Mouse (Mus musculus) forebrain, embryonic 16.5 days (tissue): Measurements from ENCODE around the gene Slc25a35. TPM values are rescaled to one million over a fixed set of nuclear protein-coding genes. Genes with fewer than 3 reads are reported as not detected.
"Not testable (repeated sequence)": the region's sequence is repeated elsewhere in the genome, so short reads cannot be mapped to it uniquely, and the experiment has no call there.

Experiments used
- ATAC-seq: fragments of 200-750 bp; cut with Nextera tagmentation; 2 replicates; pipeline ENCODE4 v1.8.0; 2017; ENCODE audit warnings: mild to moderate bottlenecking, moderate library complexity
- H3K27ac ChIP-seq: fragments of 300-500 bp; sonication (generic); 2 replicates; pipeline ENCODE4 v1.5.1; 2014; ENCODE audit warnings: low read length, control low read depth
- H3K27me3 ChIP-seq: fragments of 300-500 bp; sonication (generic); replicated peaks from 2 replicates; pipeline ENCODE4 v1.6.1; 2014; ENCODE audit warnings: low read length; ENCODE audit not compliant: control insufficient read depth, insufficient read depth
- H3K36me3 ChIP-seq: fragments of 300-500 bp; sonication (generic); 2 replicates; pipeline ENCODE4 v1.6.1; 2014; ENCODE audit not compliant: control insufficient read depth, insufficient read depth
- H3K4me1 ChIP-seq: fragments of 300-500 bp; sonication (generic); replicated peaks from 2 replicates; pipeline ENCODE4 v1.6.1; 2014; ENCODE audit warnings: low read length; ENCODE audit not compliant: control insufficient read depth, insufficient read depth
- H3K4me2 ChIP-seq: fragments of 300-500 bp; sonication (generic); 2 replicates; pipeline ENCODE4 v1.6.1; 2014; ENCODE audit warnings: mild to moderate bottlenecking, low read length, control low read depth
- H3K4me3 ChIP-seq: fragments of 300-500 bp; sonication (generic); replicated peaks from 2 replicates; pipeline ENCODE4 v1.5.1; 2014; ENCODE audit warnings: mild to moderate bottlenecking, low read length, control low read depth
- H3K9ac ChIP-seq: fragments of 300-500 bp; sonication (generic); replicated peaks from 2 replicates; pipeline ENCODE4 v1.6.1; 2014; ENCODE audit warnings: low read depth, low read length, control low read depth
- H3K9me3 ChIP-seq: fragments of 300-500 bp; sonication (generic); 2 replicates; pipeline ENCODE4 v1.6.1; 2016; ENCODE audit warnings: low read length; ENCODE audit not compliant: control insufficient read depth
- WGBS: fragments of 180-500 bp; shearing (Covaris S2); extraction: QIAGEN DNeasy Blood & Tissue Kit; methylation state at CpG from one replicate; pipeline ENCODE4 v1.1.7; 2014; 5-methylcytosine and 5-hydroxymethylcytosine counted together
- polyA plus RNA-seq: library from polyadenylated mRNA; unstranded; fragments of >200 nt; fragmentation: Nextera tagmentation; extraction: Ambion mirVana; gene quantifications from 2 replicates; pipeline ENCODE4 v1.2.1, GENCODE M21; 2015

Gene Slc25a35
- polyA plus RNA-seq, 1 experiment from 2014 or later = 1.0 TPM

DNA sequence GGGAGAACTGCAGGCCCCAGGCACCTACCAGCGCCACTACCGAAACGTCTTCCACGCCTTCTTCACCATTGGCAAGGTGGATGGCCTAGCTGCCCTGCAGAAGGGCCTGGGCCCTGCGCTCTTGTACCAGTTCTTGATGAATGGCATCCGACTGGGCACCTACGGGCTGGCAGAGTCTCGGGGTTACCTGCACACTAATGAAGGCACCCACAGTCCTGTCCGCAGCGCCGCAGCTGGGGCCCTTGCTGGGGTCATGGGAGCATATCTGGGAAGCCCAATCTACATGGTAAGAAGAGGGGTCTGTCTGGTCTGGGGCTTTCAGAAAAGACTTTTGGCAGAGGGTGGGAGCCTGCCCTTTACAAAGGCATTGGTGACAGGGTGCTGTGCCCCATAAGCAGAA, 821 bp downstream of the Slc25a35 start:
- Histone ChIP-seq H3K9me3 (no peaks in the 10 kb centered on the region), H3K4me1 (peaks cover 15% of the 10 kb centered on the region), H3K36me3 (no peaks in the 10 kb centered on the region), H3K27ac (no peak overlapping the region), H3K4me3 (no peak overlapping the region), H3K4me2 (no peak overlapping the region; the same call in 1 of the 2 replicates), H3K9ac (no peak overlapping the region), H3K27me3 (no peaks in the 10 kb centered on the region)
- 84% methylated on average over 11 of the region's 11 CpGs for WGBS
- no peak for ATAC-seq

DNA sequence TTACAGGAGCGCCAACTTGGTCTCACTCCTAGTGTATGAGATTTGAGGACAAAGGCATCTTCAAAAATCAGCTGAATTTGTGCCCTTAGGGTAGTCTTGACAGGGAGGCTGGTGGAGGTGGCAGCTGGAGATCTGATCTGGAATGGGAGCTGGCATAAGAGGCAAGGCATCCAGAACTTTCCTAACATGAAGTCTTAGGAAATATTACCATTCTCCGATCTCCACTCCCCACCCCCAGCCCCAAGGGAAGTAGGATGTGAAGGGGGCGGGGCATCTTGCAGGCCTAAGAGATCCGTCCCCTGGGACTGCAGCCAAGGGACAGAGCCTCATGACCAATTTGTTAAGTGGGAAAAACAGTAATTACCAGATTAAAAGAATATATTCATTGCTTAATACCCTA, 2.3 kb downstream of the Slc25a35 start:
- Histone ChIP-seq H3K4me2 (no peak overlapping the region), H3K9me3 (no peaks in the 10 kb centered on the region), H3K9ac (no peak overlapping the region), H3K4me1 (peaks cover 17% of the 10 kb centered on the region), H3K4me3 (no peak overlapping the region), H3K27ac (no peak overlapping the region), H3K27me3 (no peaks in the 10 kb centered on the region), H3K36me3 (no peaks in the 10 kb centered on the region)
- ATAC-seq = no peak
- 64% methylated on average over 4 of the region's 4 CpGs for WGBS

DNA sequence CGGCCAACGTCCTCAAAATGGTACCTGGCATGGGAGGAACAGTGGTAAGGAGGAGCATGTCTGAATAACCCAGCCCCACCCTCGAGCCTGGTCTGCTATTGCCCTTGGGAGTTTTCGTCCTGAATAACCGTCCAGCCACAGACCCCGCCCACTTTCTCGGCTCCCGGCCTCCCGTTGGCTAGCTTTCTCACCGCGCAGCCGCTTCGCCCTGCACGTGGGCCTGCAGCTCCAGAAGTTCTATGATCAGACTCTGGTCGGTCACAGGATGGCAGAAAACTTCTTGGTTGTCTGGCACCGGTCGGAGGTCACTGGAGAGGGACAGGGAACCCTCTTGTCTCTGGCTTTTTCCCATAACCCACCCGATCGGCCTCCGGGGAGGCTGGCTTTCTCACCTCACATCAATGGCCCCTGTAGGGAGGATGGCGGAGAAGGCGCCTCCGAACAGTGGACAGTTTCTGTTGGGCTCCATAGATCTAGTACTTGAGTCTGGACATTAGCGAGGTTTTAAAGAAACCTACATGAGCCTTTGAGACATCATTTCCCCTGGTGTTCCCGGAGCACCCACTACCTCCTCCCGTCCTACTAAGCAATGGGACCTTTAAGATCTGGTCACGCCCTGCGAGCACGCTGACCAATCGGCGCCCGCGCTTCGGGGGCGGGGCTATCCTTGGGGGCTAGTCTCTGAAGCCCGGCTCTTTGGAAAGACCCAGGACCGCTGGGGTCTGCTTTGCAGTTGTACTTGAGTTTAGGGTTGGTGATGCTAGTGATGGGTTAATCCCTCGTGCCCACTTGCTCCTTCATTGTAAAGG, 5.5 kb downstream of the Slc25a35 start:
- H3K9ac ChIP-seq = 0 out of 2 replicates have a peak overlapping the region, but pooled peaks have one; percentile 35
- not testable (repeated sequence) for H3K36me3 ChIP-seq, H3K27me3 ChIP-seq, H3K27ac ChIP-seq, H3K4me1 ChIP-seq, H3K9me3 ChIP-seq
- under 1% methylated on average over 37 of the region's 38 CpGs for WGBS
- H3K4me3 ChIP-seq = peak overlapping the region; percentile 50
- ATAC-seq = peak; percentile 95
- H3K4me2 ChIP-seq = peak overlapping the region; percentile 66

DNA sequence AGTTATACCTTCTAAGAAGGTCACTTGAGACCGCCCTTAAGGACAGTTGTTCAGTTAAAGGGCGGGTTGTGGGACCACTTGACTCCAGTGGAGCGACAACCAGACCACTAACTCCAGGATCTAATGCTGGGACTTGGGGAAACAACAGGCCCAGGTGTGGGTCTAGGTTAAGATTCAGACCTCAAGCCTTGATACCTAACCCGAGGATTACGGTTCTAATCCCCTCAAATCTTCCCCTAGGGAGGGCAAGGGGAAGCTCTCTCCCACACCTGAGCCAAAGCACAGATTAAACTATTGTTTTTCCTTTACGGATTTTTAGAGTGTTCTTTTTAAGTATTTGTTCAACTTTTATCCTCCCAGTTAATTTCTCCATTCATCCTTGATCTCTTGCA, 6.1 kb downstream of the Slc25a35 start:
- H3K9me3 ChIP-seq = no peaks in the 10 kb centered on the region
- H3K4me1 ChIP-seq = peaks cover 8% of the 10 kb centered on the region
- no peaks in the 10 kb centered on the region for H3K27me3 ChIP-seq
- no peak for ATAC-seq
- no peak overlapping the region for H3K9ac ChIP-seq
- peak overlapping the region; percentile 50 for H3K4me3 ChIP-seq
- peak overlapping the region; percentile 66 for H3K4me2 ChIP-seq
- no peaks in the 10 kb centered on the region for H3K36me3 ChIP-seq
- H3K27ac ChIP-seq = no peak overlapping the region
- WGBS = 21% methylated on average over 6 of the region's 6 CpGs

DNA sequence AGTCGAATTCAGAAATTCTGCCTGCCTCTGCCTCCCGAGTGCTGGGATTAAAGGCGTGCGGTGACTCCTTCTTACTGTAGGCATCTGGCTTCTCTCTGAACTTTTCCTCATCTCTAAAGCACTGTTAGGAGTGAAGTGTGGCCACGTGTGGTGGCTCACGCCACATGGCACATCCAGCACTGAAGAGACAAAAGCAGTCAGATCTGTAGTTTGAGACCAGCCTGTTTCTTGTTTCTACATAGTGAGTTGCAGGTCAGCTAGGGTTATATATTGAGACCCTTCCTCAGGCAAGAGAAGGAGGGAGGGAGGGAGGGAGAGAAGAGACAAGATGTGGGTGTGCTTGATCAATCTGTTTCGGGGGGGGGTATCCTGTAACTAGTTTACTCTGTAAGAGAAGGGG, 7.2 kb downstream of the Slc25a35 start, which contains the start of gene Rangrf:
Gene Rangrf (minus strand): TSS at position 101 of the 400 bp plus-strand sequence.
- Histone ChIP-seq H3K36me3 (no peaks in the 10 kb centered on the region), H3K27ac (no peak within 1 kb of the TSS), H3K9me3 (no peaks in the 10 kb centered on the region), H3K4me1 (peaks cover 8% of the 10 kb centered on the region), H3K4me3 (no peak within 1 kb of the TSS; the same call in 1 of the 2 replicates), H3K9ac (no peak within 1 kb of the TSS), H3K27me3 (no peaks in the 10 kb centered on the region), H3K4me2 (peak within 1 kb of the TSS; percentile 66)
- WGBS = 86% methylated on average over 7 of the region's 7 CpGs
- no peak for ATAC-seq

DNA sequence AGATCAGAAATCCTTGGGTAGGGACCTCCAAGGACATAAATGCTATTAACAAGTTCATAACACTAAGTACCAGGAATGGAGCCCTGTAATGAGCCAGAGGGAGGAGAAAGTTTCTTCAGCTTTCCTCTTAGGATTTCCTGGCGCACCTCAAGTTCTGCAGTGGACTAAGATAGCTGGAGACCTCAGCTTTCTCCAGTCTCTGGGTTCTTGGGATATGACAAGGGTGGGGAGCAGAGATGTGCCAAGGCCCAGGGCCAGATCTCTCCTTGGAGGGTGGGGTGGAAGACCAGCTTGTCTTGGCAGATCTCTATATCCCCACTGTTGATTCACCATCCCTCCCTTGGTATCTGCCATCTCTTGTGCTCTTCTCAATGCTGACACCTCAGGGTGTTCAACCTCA, 7.7 kb downstream of the Slc25a35 start:
- no peak overlapping the region for H3K9ac ChIP-seq
- H3K27me3 ChIP-seq = no peaks in the 10 kb centered on the region
- H3K4me2 ChIP-seq = no peak overlapping the region
- H3K4me3 ChIP-seq = no peak overlapping the region
- peaks cover 8% of the 10 kb centered on the region for H3K4me1 ChIP-seq
- H3K36me3 ChIP-seq = no peaks in the 10 kb centered on the region
- no peaks in the 10 kb centered on the region for H3K9me3 ChIP-seq
- WGBS = 94% methylated on average over 1 of the region's 1 CpGs
- ATAC-seq = no peak
- H3K27ac ChIP-seq = no peak overlapping the region

DNA sequence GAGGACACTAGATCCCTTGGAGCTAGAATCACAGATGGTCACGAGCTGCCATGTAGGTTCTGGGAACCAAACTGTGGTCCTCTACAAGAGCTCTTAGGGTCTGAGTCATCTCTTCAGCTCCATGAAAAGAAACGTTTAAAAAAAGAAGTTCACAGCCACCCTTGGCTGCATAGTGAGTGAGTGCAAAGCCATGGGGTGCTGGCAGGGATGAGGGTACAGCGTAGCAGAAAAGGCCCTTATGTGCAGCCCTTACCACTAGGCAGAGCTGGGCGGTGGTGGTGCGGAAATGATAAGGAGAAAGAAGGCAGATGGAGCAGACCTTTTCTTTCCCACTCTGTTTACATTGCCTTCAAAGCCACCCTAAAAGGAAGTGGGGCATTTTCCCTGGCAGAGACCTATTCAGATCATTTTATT, 11.4 kb downstream of the Slc25a35 start:
- Histone ChIP-seq H3K27ac (no peak overlapping the region), H3K4me2 (no peak overlapping the region), H3K4me1 (no peaks in the 10 kb centered on the region), H3K36me3 (no peaks in the 10 kb centered on the region), H3K4me3 (no peak overlapping the region), H3K9me3 (no peaks in the 10 kb centered on the region), H3K9ac (no peak overlapping the region), H3K27me3 (no peaks in the 10 kb centered on the region)
- 60% methylated on average over 5 of the region's 5 CpGs for WGBS
- ATAC-seq = no peak

DNA sequence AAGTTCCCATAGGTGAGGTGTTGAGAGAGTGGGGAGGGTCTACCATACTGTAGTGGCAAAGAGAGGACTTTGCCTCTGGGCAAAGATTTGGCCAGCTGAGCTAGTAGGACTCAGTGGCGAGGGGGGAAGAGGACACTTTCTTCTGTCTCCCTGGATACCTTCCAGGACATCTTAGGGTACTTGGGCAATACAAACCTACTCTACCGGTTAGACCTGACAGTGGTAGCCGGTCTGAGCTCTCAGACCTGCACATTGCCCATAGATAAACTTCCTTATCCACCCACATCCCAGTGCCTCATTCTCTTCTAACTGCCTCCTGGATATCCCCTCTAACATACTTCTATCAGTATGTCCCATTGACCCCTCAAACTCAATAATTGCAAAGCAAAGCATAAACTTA, 13.0 kb downstream of the Slc25a35 start:
- ATAC-seq = no peak
- no peak overlapping the region for H3K4me3 ChIP-seq
- H3K9me3 ChIP-seq = no peaks in the 10 kb centered on the region
- H3K27me3 ChIP-seq = no peaks in the 10 kb centered on the region
- H3K27ac ChIP-seq = no peak overlapping the region
- WGBS = 82% methylated on average over 3 of the region's 3 CpGs
- H3K36me3 ChIP-seq = no peaks in the 10 kb centered on the region
- no peak overlapping the region for H3K9ac ChIP-seq
- H3K4me2 ChIP-seq = no peak overlapping the region
- H3K4me1 ChIP-seq = no peaks in the 10 kb centered on the region

DNA sequence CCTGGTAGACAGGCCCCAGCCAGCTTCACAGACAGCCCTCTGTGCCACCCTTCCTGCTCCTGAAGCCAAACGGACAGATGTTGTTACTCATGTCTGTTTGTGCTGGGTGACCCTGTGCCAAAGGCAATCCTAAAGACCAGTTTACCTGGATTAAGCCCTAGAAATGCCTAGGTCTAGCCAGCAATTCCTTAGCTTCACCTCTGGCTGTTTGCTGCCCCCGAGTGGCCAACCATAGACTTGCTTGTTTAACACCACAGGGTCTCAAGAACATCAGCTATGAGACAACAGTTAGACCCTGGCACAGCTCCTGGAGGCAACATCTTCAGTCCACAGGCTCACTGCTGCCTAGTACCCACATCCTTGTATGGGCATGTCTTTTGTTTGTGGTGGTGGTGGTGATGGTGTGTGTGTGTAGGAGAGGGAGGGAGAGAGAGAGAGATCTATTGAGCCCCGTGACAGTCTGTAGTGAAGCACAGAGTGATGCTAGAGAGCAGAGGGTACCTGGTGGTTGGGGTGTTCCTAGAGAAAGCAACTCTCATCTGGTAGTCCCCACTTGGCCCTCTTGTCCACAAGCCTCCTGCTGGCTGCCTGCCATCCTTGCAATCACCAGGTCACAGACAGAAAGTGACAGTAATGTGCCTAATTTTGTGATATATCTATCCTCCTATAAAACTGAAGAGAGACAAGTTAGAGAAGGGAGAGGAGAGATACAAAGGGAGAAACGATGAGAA, 14.9 kb downstream of the Slc25a35 start:
- 33% methylated on average over 4 of the region's 4 CpGs for WGBS
- H3K9me3 ChIP-seq = no peaks in the 10 kb centered on the region
- H3K4me1 ChIP-seq = no peaks in the 10 kb centered on the region
- no peak overlapping the region for H3K4me2 ChIP-seq
- no peak overlapping the region for H3K27ac ChIP-seq
- H3K9ac ChIP-seq = no peak overlapping the region
- peaks cover 7% of the 10 kb centered on the region; the same call in 1 of the 2 replicates for H3K36me3 ChIP-seq
- H3K27me3 ChIP-seq = no peaks in the 10 kb centered on the region
- H3K4me3 ChIP-seq = no peak overlapping the region
- no peak for ATAC-seq
